Mouse (Mus musculus) liver, embryonic 13.5 days (tissue): ENCODE measurements around the gene Lyst. TPM values are rescaled to one million over a fixed set of nuclear protein-coding genes. Genes with fewer than 3 reads are reported as not detected.

ENCODE experiments used
- ATAC-seq: fragments of 200-750 bp; cut with Nextera tagmentation; 2 replicates; pipeline ENCODE4 v1.8.0; 2017; ENCODE audit warnings: low read depth, mild to moderate bottlenecking, moderate number of reproducible peaks, moderate library complexity
- DNase-seq: peaks from one replicate; pipeline ENCODE4 v3.0.0; 2022
- H3K27ac ChIP-seq: fragments of 300-500 bp; sonication (generic); 2 replicates; pipeline ENCODE4 v1.5.1; 2015; ENCODE audit warnings: moderate library complexity, mild to moderate bottlenecking, inconsistent platforms
- H3K27me3 ChIP-seq: fragments of 300-500 bp; sonication (generic); 2 replicates; pipeline ENCODE4 v1.6.1; 2015; ENCODE audit warnings: mild to moderate bottlenecking, inconsistent platforms
- H3K36me3 ChIP-seq: fragments of 300-500 bp; sonication (generic); 2 replicates; pipeline ENCODE4 v1.6.1; 2015; ENCODE audit warnings: mild to moderate bottlenecking, inconsistent platforms
- H3K4me1 ChIP-seq: fragments of 300-500 bp; sonication (generic); replicated peaks from 2 replicates; pipeline ENCODE4 v1.6.1; 2015; ENCODE audit warnings: inconsistent platforms
- H3K4me2 ChIP-seq: fragments of 300-500 bp; sonication (generic); 2 replicates; pipeline ENCODE4 v1.6.1; 2015; ENCODE audit warnings: inconsistent platforms, mild to moderate bottlenecking, moderate library complexity
- H3K4me3 ChIP-seq: fragments of 300-500 bp; sonication (generic); replicated peaks from 2 replicates; pipeline ENCODE4 v1.5.1; 2015; ENCODE audit warnings: mild to moderate bottlenecking, inconsistent platforms
- H3K9ac ChIP-seq: fragments of 300-500 bp; sonication (generic); 2 replicates; pipeline ENCODE4 v1.6.1; 2015; ENCODE audit warnings: mild to moderate bottlenecking, inconsistent platforms
- H3K9me3 ChIP-seq: fragments of 300-500 bp; sonication (generic); replicated peaks from 2 replicates; pipeline ENCODE4 v1.6.1; 2016; ENCODE audit warnings: inconsistent platforms
- WGBS: fragments of 180-500 bp; shearing (Covaris S2); methylation state at CpG from one replicate; pipeline ENCODE4 v1.1.7; 2015; ENCODE audit not compliant: insufficient replicate concordance; 5-methylcytosine and 5-hydroxymethylcytosine counted together
- polyA plus RNA-seq: library from polyadenylated mRNA; unstranded; fragments of >200 nt; fragmentation: Nextera tagmentation; extraction: Ambion mirVana; gene quantifications from 2 replicates; pipeline ENCODE4 v1.2.1, GENCODE M21; 2015

The Lyst gene
- polyA plus RNA-seq, 1 experiment from 2014 or later: 1.4 TPM

- Histone ChIP-seq H3K9ac (no peak overlapping the region), H3K27me3 (no peaks in the 10 kb centered on the region), H3K36me3 (no peaks in the 10 kb centered on the region), H3K27ac (no peak overlapping the region), H3K4me3 (no peak overlapping the region), H3K9me3 (no peaks in the 10 kb centered on the region), H3K4me1 (no peaks in the 10 kb centered on the region), H3K4me2 (no peak overlapping the region)
- no peak for ATAC-seq
- DNase-seq: no peak
- 67% methylated on average over 2 of the region's 2 CpGs for WGBS
Measured at GRCm38 (mm10) chr13:13601407-13601806, 11.2 kb downstream of the Lyst start.

GRCm38 (mm10) chr13:13606149-13606548, 16.0 kb downstream of the Lyst start:
- Histone ChIP-seq H3K9ac (no peak overlapping the region), H3K4me3 (no peak overlapping the region), H3K9me3 (no peaks in the 10 kb centered on the region), H3K27ac (no peak overlapping the region), H3K4me2 (no peak overlapping the region), H3K27me3 (no peaks in the 10 kb centered on the region), H3K36me3 (no peaks in the 10 kb centered on the region), H3K4me1 (no peaks in the 10 kb centered on the region)
- ATAC-seq: no peak
- no peak for DNase-seq

- 31% methylated on average over 1 of the region's 1 CpGs for WGBS
- Histone ChIP-seq H3K4me2 (no peak overlapping the region), H3K4me1 (no peaks in the 10 kb centered on the region), H3K9me3 (no peaks in the 10 kb centered on the region), H3K36me3 (no peaks in the 10 kb centered on the region), H3K27me3 (no peaks in the 10 kb centered on the region), H3K4me3 (no peak overlapping the region), H3K27ac (no peak overlapping the region), H3K9ac (no peak overlapping the region)
- DNase-seq: no peak
- ATAC-seq: no peak
Measured at GRCm38 (mm10) chr13:13608311-13608710, 18.1 kb downstream of the Lyst start.

- no peaks in the 10 kb centered on the region for H3K4me1 ChIP-seq
- no peaks in the 10 kb centered on the region for H3K27me3 ChIP-seq
- DNase-seq (no peak), ATAC-seq (no peak)
- H3K36me3 ChIP-seq: no peaks in the 10 kb centered on the region
- no peak overlapping the region for H3K4me2 ChIP-seq
- no peak overlapping the region for H3K9ac ChIP-seq
- WGBS: 48% methylated on average over 2 of the region's 2 CpGs
- H3K27ac ChIP-seq: no peak overlapping the region
- H3K4me3 ChIP-seq: no peak overlapping the region
- no peaks in the 10 kb centered on the region for H3K9me3 ChIP-seq
Measured at GRCm38 (mm10) chr13:13609655-13610054, 19.5 kb downstream of the Lyst start.

GRCm38 (mm10) chr13:13612882-13613281, 22.7 kb downstream of the Lyst start:
- 83% methylated on average over 1 of the region's 1 CpGs for WGBS
- Histone ChIP-seq H3K4me3 (no peak overlapping the region), H3K4me1 (no peaks in the 10 kb centered on the region), H3K27ac (no peak overlapping the region), H3K9me3 (no peaks in the 10 kb centered on the region), H3K9ac (no peak overlapping the region), H3K4me2 (no peak overlapping the region), H3K36me3 (peaks cover 7% of the 10 kb centered on the region), H3K27me3 (no peaks in the 10 kb centered on the region)
- no peak for ATAC-seq
- DNase-seq: no peak

GRCm38 (mm10) chr13:13614235-13614634, 24.0 kb downstream of the Lyst start:
- no peaks in the 10 kb centered on the region for H3K27me3 ChIP-seq
- H3K4me2 ChIP-seq: no peak overlapping the region
- WGBS: 65% methylated on average over 4 of the region's 4 CpGs
- no peak for DNase-seq
- no peak overlapping the region for H3K9ac ChIP-seq
- H3K4me1 ChIP-seq: no peaks in the 10 kb centered on the region
- no peaks in the 10 kb centered on the region for H3K9me3 ChIP-seq
- H3K36me3 ChIP-seq: peaks cover 11% of the 10 kb centered on the region
- ATAC-seq: no peak
- H3K27ac ChIP-seq: no peak overlapping the region
- H3K4me3 ChIP-seq: no peak overlapping the region

- H3K36me3 ChIP-seq: peaks cover 11% of the 10 kb centered on the region
- no peak overlapping the region for H3K4me3 ChIP-seq
- WGBS: 71% methylated on average over 5 of the region's 5 CpGs
- no peaks in the 10 kb centered on the region for H3K4me1 ChIP-seq
- H3K4me2 ChIP-seq: no peak overlapping the region
- no peaks in the 10 kb centered on the region for H3K9me3 ChIP-seq
- H3K27me3 ChIP-seq: no peaks in the 10 kb centered on the region
- DNase-seq (no peak), ATAC-seq (no peak)
- H3K27ac ChIP-seq: no peak overlapping the region
- no peak overlapping the region for H3K9ac ChIP-seq
Measured at GRCm38 (mm10) chr13:13621456-13621855, 31.3 kb downstream of the Lyst start.

GRCm38 (mm10) chr13:13622565-13622964, 32.4 kb downstream of the Lyst start:
- no peak for DNase-seq
- no peak overlapping the region for H3K4me3 ChIP-seq
- H3K4me1 ChIP-seq: no peaks in the 10 kb centered on the region
- no peak overlapping the region for H3K9ac ChIP-seq
- H3K27ac ChIP-seq: no peak overlapping the region
- no peak overlapping the region for H3K4me2 ChIP-seq
- no peaks in the 10 kb centered on the region for H3K9me3 ChIP-seq
- 45% methylated on average over 3 of the region's 3 CpGs for WGBS
- no peaks in the 10 kb centered on the region for H3K27me3 ChIP-seq
- no peak for ATAC-seq
- peaks cover 5% of the 10 kb centered on the region for H3K36me3 ChIP-seq

- ATAC-seq: no peak
- Histone ChIP-seq H3K27me3 (no peaks in the 10 kb centered on the region), H3K9ac (no peak overlapping the region), H3K4me2 (no peak overlapping the region), H3K4me3 (no peak overlapping the region), H3K4me1 (no peaks in the 10 kb centered on the region), H3K27ac (no peak overlapping the region), H3K9me3 (no peaks in the 10 kb centered on the region), H3K36me3 (peaks cover 11% of the 10 kb centered on the region; the same call in 1 of the 2 replicates)
- 88% methylated on average over 1 of the region's 1 CpGs for WGBS
- DNase-seq: no peak
Measured at GRCm38 (mm10) chr13:13633746-13634145, 43.5 kb downstream of the Lyst start.

- Histone ChIP-seq H3K27ac (no peak overlapping the region), H3K4me1 (no peaks in the 10 kb centered on the region), H3K9me3 (no peaks in the 10 kb centered on the region), H3K4me3 (no peak overlapping the region), H3K4me2 (no peak overlapping the region), H3K36me3 (peaks cover 11% of the 10 kb centered on the region; the same call in 1 of the 2 replicates), H3K27me3 (no peaks in the 10 kb centered on the region), H3K9ac (no peak overlapping the region)
- 82% methylated on average over 7 of the region's 7 CpGs for WGBS
- ATAC-seq (no peak), DNase-seq (no peak)
Measured at GRCm38 (mm10) chr13:13634706-13635105, 44.5 kb downstream of the Lyst start.

- WGBS: 78% methylated on average over 12 of the region's 12 CpGs
- H3K27ac ChIP-seq: no peak overlapping the region
- H3K9me3 ChIP-seq: no peaks in the 10 kb centered on the region
- ATAC-seq (no peak), DNase-seq (no peak)
- H3K4me1 ChIP-seq: no peaks in the 10 kb centered on the region
- no peak overlapping the region for H3K9ac ChIP-seq
- peaks cover 11% of the 10 kb centered on the region; the same call in 1 of the 2 replicates for H3K36me3 ChIP-seq
- no peaks in the 10 kb centered on the region for H3K27me3 ChIP-seq
- no peak overlapping the region for H3K4me2 ChIP-seq
- H3K4me3 ChIP-seq: no peak overlapping the region
Measured at GRCm38 (mm10) chr13:13635224-13635623, 45.0 kb downstream of the Lyst start.

- no peak for ATAC-seq
- Histone ChIP-seq H3K9ac (no peak overlapping the region), H3K4me3 (no peak overlapping the region), H3K4me2 (no peak overlapping the region), H3K27me3 (no peaks in the 10 kb centered on the region), H3K9me3 (no peaks in the 10 kb centered on the region), H3K27ac (no peak overlapping the region), H3K36me3 (peaks cover 11% of the 10 kb centered on the region; the same call in 1 of the 2 replicates), H3K4me1 (no peaks in the 10 kb centered on the region)
- 61% methylated on average over 3 of the region's 3 CpGs for WGBS
- DNase-seq: no peak
Measured at GRCm38 (mm10) chr13:13637577-13637976, 47.4 kb downstream of the Lyst start.
